10 mouse cellular contexts compared by ENCODE assay signal in genomic region chr2:77863522-77863921, GRCm38 (mm10). TPM values are rescaled to one million over a fixed set of nuclear protein-coding genes. Genes with fewer than 3 reads are reported as not detected.
DNase-seq lines count a peak whose midpoint lies in the region; ATAC-seq and TF ChIP-seq lines count a peak whose summit lies in the region.
"Had no signal": no experiment of that assay in that cellular context is flagged by ENCODE, and none has a peak within 500 bp of the region (broad histone marks: within the 10 kb centered on the region; RNA-seq: fewer than 3 reads in every experiment).

No protein-coding gene starts in this region.

- H3K4me1 ChIP-seq in heart, embryonic 11.5 days (ENCODE audit: control insufficient read depth, insufficient read depth, low read length) = no peaks in the 10 kb centered on the region
- no peaks in the 10 kb centered on the region for H3K4me1 ChIP-seq in neural tube, embryonic 12.5 days
- no peaks in the 10 kb centered on the region for H3K4me1 ChIP-seq in neural tube, embryonic 15.5 days
- no peaks in the 10 kb centered on the region for H3K4me1 ChIP-seq in intestine, postnatal 0 days (replicated peaks; ENCODE audit: control insufficient read depth, insufficient read depth, low read length)
- no peaks in the 10 kb centered on the region for H3K4me1 ChIP-seq in forebrain, embryonic 11.5 days (replicated peaks; ENCODE audit: control insufficient read depth, insufficient read depth, low read length)

- no peak for DNase-seq in heart, postnatal 36 days
- DNase-seq in right cerebral cortex, postnatal 36 days (ENCODE audit: low spot score in 2 of 2) = peak; percentile 42 to 50
- no peak for DNase-seq in cerebellum, adult 8-10 months
- no peak for DNase-seq in forebrain, embryonic 11.5 days (ENCODE audit: low spot score)

- ATAC-seq in heart, embryonic 11.5 days (replicated peaks; ENCODE audit: insufficient number of reproducible peaks, low FRiP score, low TSS enrichment) = no peak
- ATAC-seq in neural tube, embryonic 12.5 days (ENCODE audit: low FRiP score, low read depth) = no peak
- no peak for ATAC-seq in neural tube, embryonic 15.5 days (ENCODE audit: low FRiP score)
- ATAC-seq in intestine, postnatal 0 days = no peak
- ATAC-seq in forebrain, embryonic 11.5 days (replicated peaks; ENCODE audit: low FRiP score) = no peak
- ATAC-seq: CD4-positive, CD25-positive, alpha-beta regulatory T cell, adult 4 months had no signal

- no peak overlapping the region for H3K9ac ChIP-seq in heart, embryonic 11.5 days (ENCODE audit: low read depth, low read length)
- no peak overlapping the region for H3K9ac ChIP-seq in neural tube, embryonic 12.5 days
- H3K9ac ChIP-seq in neural tube, embryonic 15.5 days (replicated peaks) = no peak overlapping the region
- no peak overlapping the region for H3K9ac ChIP-seq in intestine, postnatal 0 days (ENCODE audit: low read depth, low read length)
- no peak overlapping the region for H3K9ac ChIP-seq in forebrain, embryonic 11.5 days (ENCODE audit: low read length)

- no peaks in the 10 kb centered on the region for H3K27me3 ChIP-seq in heart, embryonic 11.5 days (ENCODE audit: control insufficient read depth, insufficient read depth, low read length)
- no peaks in the 10 kb centered on the region for H3K27me3 ChIP-seq in neural tube, embryonic 12.5 days (replicated peaks)
- no peaks in the 10 kb centered on the region for H3K27me3 ChIP-seq in neural tube, embryonic 15.5 days (replicated peaks)
- H3K27me3 ChIP-seq in intestine, postnatal 0 days (replicated peaks; ENCODE audit: control insufficient read depth, insufficient read depth, low read length) = no peaks in the 10 kb centered on the region
- H3K27me3 ChIP-seq in forebrain, embryonic 11.5 days (ENCODE audit: control insufficient read depth, insufficient read depth, low read length) = no peaks in the 10 kb centered on the region

- intact Hi-C loops in heart, postnatal 36 days (cut with DNase I) = no loop called here

- H3K4me2 ChIP-seq in heart, embryonic 11.5 days = peak overlapping the region; percentile 7; the same call in 1 of the 2 replicates
- H3K4me2 ChIP-seq in neural tube, embryonic 12.5 days (replicated peaks) = peak overlapping the region; percentile 16; the same call in 1 of the 2 replicates
- H3K4me2 ChIP-seq in neural tube, embryonic 15.5 days = no peak overlapping the region
- peak overlapping the region; percentile 50 for H3K4me2 ChIP-seq in intestine, postnatal 0 days (replicated peaks; ENCODE audit: low read depth)
- H3K4me2 ChIP-seq in forebrain, embryonic 11.5 days (ENCODE audit: low read depth, low read length, severe bottlenecking) = no peak overlapping the region

- 61% methylated on average over 15 of the region's 15 CpGs for WGBS in heart, embryonic 11.5 days (ENCODE audit: insufficient replicate concordance)
- WGBS in neural tube, embryonic 12.5 days = 82% methylated on average over 15 of the region's 15 CpGs
- 81% methylated on average over 15 of the region's 15 CpGs for WGBS in neural tube, embryonic 15.5 days
- WGBS in intestine, postnatal 0 days = 58% methylated on average over 15 of the region's 15 CpGs
- 83% methylated on average over 15 of the region's 15 CpGs for WGBS in forebrain, embryonic 11.5 days

- H3K9me3 ChIP-seq in heart, embryonic 11.5 days (replicated peaks; ENCODE audit: control insufficient read depth, low read length) = no peaks in the 10 kb centered on the region
- H3K9me3 ChIP-seq in neural tube, embryonic 12.5 days = no peaks in the 10 kb centered on the region
- no peaks in the 10 kb centered on the region for H3K9me3 ChIP-seq in neural tube, embryonic 15.5 days (replicated peaks)
- H3K9me3 ChIP-seq in intestine, postnatal 0 days (ENCODE audit: control insufficient read depth) = no peaks in the 10 kb centered on the region
- H3K9me3 ChIP-seq in forebrain, embryonic 11.5 days (ENCODE audit: control insufficient read depth, low read length) = no peaks in the 10 kb centered on the region

- no peak overlapping the region for H3K27ac ChIP-seq in heart, embryonic 11.5 days (ENCODE audit: low read depth, low read length)
- H3K27ac ChIP-seq in neural tube, embryonic 12.5 days = no peak overlapping the region
- H3K27ac ChIP-seq in neural tube, embryonic 15.5 days (replicated peaks) = no peak overlapping the region
- no peak overlapping the region for H3K27ac ChIP-seq in intestine, postnatal 0 days (ENCODE audit: low read depth, low read length)
- H3K27ac ChIP-seq in forebrain, embryonic 11.5 days (ENCODE audit: low read depth, low read length) = no peak overlapping the region

- no peaks in the 10 kb centered on the region for H3K36me3 ChIP-seq in heart, embryonic 11.5 days (ENCODE audit: control insufficient read depth, insufficient read depth, low read length)
- H3K36me3 ChIP-seq in neural tube, embryonic 12.5 days = no peaks in the 10 kb centered on the region
- H3K36me3 ChIP-seq in neural tube, embryonic 15.5 days = no peaks in the 10 kb centered on the region
- no peaks in the 10 kb centered on the region for H3K36me3 ChIP-seq in intestine, postnatal 0 days (ENCODE audit: control insufficient read depth, insufficient read depth)
- no peaks in the 10 kb centered on the region for H3K36me3 ChIP-seq in forebrain, embryonic 11.5 days (ENCODE audit: control insufficient read depth, insufficient read depth, low read length)

- no peak for TF ChIP-seq CTCF in intestine, postnatal 0 days (IDR thresholded peaks at IDR 0.05; ENCODE audit: low read depth)

- H3K4me3 ChIP-seq in heart, embryonic 11.5 days (ENCODE audit: low read depth, low read length) = no peak overlapping the region
- H3K4me3 ChIP-seq in neural tube, embryonic 12.5 days = no peak overlapping the region
- H3K4me3 ChIP-seq in neural tube, embryonic 15.5 days (replicated peaks) = no peak overlapping the region
- H3K4me3 ChIP-seq in intestine, postnatal 0 days (ENCODE audit: low read depth, low read length) = peak overlapping the region; percentile 5; the same call in 1 of the 2 replicates
- H3K4me3 ChIP-seq in forebrain, embryonic 11.5 days (ENCODE audit: low read depth, low read length) = no peak overlapping the region
- H3K4me3 ChIP-seq: myocyte had no signal

RNA-seq across cellular contexts. Expression of gene Zfp385b, which starts 44.1 kb away (rescaled TPM):
- polyA plus RNA-seq in heart, embryonic 11.5 days (2014; fragmentation: Nextera tagmentation; extraction: Ambion mirVana) = 3.2 and 3.8 TPM in 2 replicates
- total RNA-seq in heart, postnatal 36 days (2021) = 1 to 10 TPM; 8.7 to 9.7 TPM
- 3.6 and 3.8 TPM in 2 replicates for polyA plus RNA-seq in neural tube, embryonic 12.5 days (2016; fragmentation: Nextera tagmentation; extraction: Ambion mirVana)
- 13.8 and 14.6 TPM in 2 replicates for polyA plus RNA-seq in neural tube, embryonic 15.5 days (2015; fragmentation: Nextera tagmentation; extraction: Ambion mirVana)
- polyA plus RNA-seq in intestine, postnatal 0 days (2015; fragmentation: Nextera tagmentation; extraction: Ambion mirVana) = 14.3 and 15.5 TPM in 2 replicates
- polyA plus RNA-seq in forebrain, embryonic 11.5 days (2014; fragmentation: Nextera tagmentation; extraction: Ambion mirVana) = 1.0 and 1.6 TPM in 2 replicates

Comparison
In these comparisons a context has a peak if more than half of its experiments do, and no peak if none do; other contexts are left out.
1. H3K4me2 ChIP-seq: peak in heart, embryonic 11.5 days (single experiment), neural tube, embryonic 12.5 days (single experiment) and intestine, postnatal 0 days (single experiment); none in neural tube, embryonic 15.5 days (single experiment) and forebrain, embryonic 11.5 days (single experiment).
2. DNase-seq: peak in right cerebral cortex, postnatal 36 days (2 of 2); none in heart, postnatal 36 days (0 of 2), cerebellum, adult 8-10 months (single experiment) and forebrain, embryonic 11.5 days (single experiment).